Comparison of ENCODE assay signal across 8 mouse cellular contexts in genomic region chr11:20632619-20632965, GRCm38 (mm10).
A peak's percentile ranks its signal among the peaks of the same experiment; 100 is the strongest.
DNase-seq lines count a peak whose midpoint lies in the region; ATAC-seq and TF ChIP-seq lines count a peak whose summit lies in the region.

No protein-coding gene starts in this region.

- DNase-seq in CH12.LX (ENCODE audit: extremely low read depth), result peak; percentile 78
- peak; percentile 42 for DNase-seq in adrenal gland, adult 8-10 months
- DNase-seq in forebrain, embryonic 10.5 days (ENCODE audit: extremely low spot score, low spot score), result peak; percentile 43
- DNase-seq in hindbrain, embryonic 11.5 days (ENCODE audit: low spot score), result peak; percentile 66
- peak; percentile 43 for DNase-seq in limb, embryonic 14.5 days (ENCODE audit: low spot score)
- DNase-seq in thymus, postnatal 36 days, result peak; percentile 61 to 70
- no peak for DNase-seq in right cerebral cortex, postnatal 4 days

- H3K9me3 ChIP-seq in CH12.LX (replicated peaks; ENCODE audit: low read length), result no peaks in the 10 kb centered on the region
- H3K9me3 ChIP-seq in forebrain, embryonic 10.5 days, result no peaks in the 10 kb centered on the region
- no peaks in the 10 kb centered on the region for H3K9me3 ChIP-seq in hindbrain, embryonic 11.5 days (ENCODE audit: control insufficient read depth, low read length)
- H3K9me3 ChIP-seq in limb, embryonic 14.5 days (ENCODE audit: control insufficient read depth, low read length), result no peaks in the 10 kb centered on the region
- no peaks in the 10 kb centered on the region for H3K9me3 ChIP-seq in midbrain, embryonic 13.5 days

- dilution Hi-C loops in CH12.LX (cut with MboI; ENCODE audit: extremely low pct_ligation_motif_present, extremely low pct_unique_long_range_greater_than_20kb, low sequenced_read_pairs), result no loop called here

- H3K36me3 ChIP-seq in CH12.LX (replicated peaks in 1 of 2; ENCODE audit: control insufficient read depth in 1 of 2, insufficient read depth in 1 of 2, low read length in 1 of 2), result peaks cover 0 to 2% of the 10 kb centered on the region in 2 experiments
- no peaks in the 10 kb centered on the region for H3K36me3 ChIP-seq in forebrain, embryonic 10.5 days (replicated peaks)
- no peaks in the 10 kb centered on the region for H3K36me3 ChIP-seq in hindbrain, embryonic 11.5 days (ENCODE audit: control insufficient read depth, insufficient read depth, low read length)
- H3K36me3 ChIP-seq in limb, embryonic 14.5 days (ENCODE audit: control insufficient read depth, insufficient read depth, low read length), result no peaks in the 10 kb centered on the region
- no peaks in the 10 kb centered on the region for H3K36me3 ChIP-seq in midbrain, embryonic 13.5 days

- in situ Hi-C loops in CH12.LX (cut with MboI; ENCODE audit: low pct_ligation_motif_present, low pct_unique_long_range_greater_than_20kb, low sequenced_read_pairs), result no loop called here

- under 1% methylated on average over 13 of the region's 13 CpGs for WGBS in forebrain, embryonic 10.5 days
- WGBS in hindbrain, embryonic 11.5 days, result under 1% methylated on average over 13 of the region's 13 CpGs
- WGBS in limb, embryonic 14.5 days, result 1% methylated on average over 13 of the region's 13 CpGs
- WGBS in midbrain, embryonic 13.5 days, result under 1% methylated on average over 13 of the region's 13 CpGs

- H3K9ac ChIP-seq in CH12.LX (ENCODE audit: insufficient read depth, low read depth), result peak overlapping the region; percentile 57
- H3K9ac ChIP-seq in hindbrain, embryonic 11.5 days (ENCODE audit: low read depth, low read length), result peak overlapping the region; percentile 88
- peak overlapping the region; percentile 91 for H3K9ac ChIP-seq in limb, embryonic 14.5 days (ENCODE audit: low read depth, low read length, severe bottlenecking)
- H3K9ac ChIP-seq in midbrain, embryonic 13.5 days (replicated peaks), result peak overlapping the region; percentile 90

- no peak for TF ChIP-seq POLR2A in CH12.LX (IDR thresholded peaks at IDR 0.05; ENCODE audit: low read depth, low read length)
- no peak for TF ChIP-seq POLR2A in limb, embryonic 14.5 days (IDR thresholded peaks at IDR 0.05; ENCODE audit: borderline replicate concordance, extremely low read depth, insufficient read depth, insufficient read length)

- no peaks in the 10 kb centered on the region for H3K27me3 ChIP-seq in CH12.LX (replicated peaks)
- no peaks in the 10 kb centered on the region for H3K27me3 ChIP-seq in forebrain, embryonic 10.5 days (ENCODE audit: poor library complexity, severe bottlenecking)
- no peaks in the 10 kb centered on the region for H3K27me3 ChIP-seq in hindbrain, embryonic 11.5 days (ENCODE audit: control insufficient read depth, insufficient read depth, low read length)
- no peaks in the 10 kb centered on the region for H3K27me3 ChIP-seq in limb, embryonic 14.5 days (ENCODE audit: control insufficient read depth, insufficient read depth, low read length)
- H3K27me3 ChIP-seq in midbrain, embryonic 13.5 days, result no peaks in the 10 kb centered on the region

- TF ChIP-seq RAD21 in CH12.LX (IDR thresholded peaks at IDR 0.05; ENCODE audit: low read depth, low read length), result no peak

- no peak for ATAC-seq in hindbrain, embryonic 11.5 days (ENCODE audit: low FRiP score)
- no peak for ATAC-seq in limb, embryonic 14.5 days (ENCODE audit: low FRiP score, low read depth)
- no peak for ATAC-seq in midbrain, embryonic 13.5 days

- no peak for TF ChIP-seq CTCF in CH12.LX (conservative IDR thresholded peaks at IDR 0.05 in 1 of 2, IDR thresholded peaks at IDR 0.05 in 1 of 2; ENCODE audit: low read depth in 2 of 2, low read length in 2 of 2)

- peak overlapping the region; percentile 91 for H3K4me2 ChIP-seq in CH12.LX (ENCODE audit: insufficient read depth, low read depth, poor library complexity, severe bottlenecking)
- H3K4me2 ChIP-seq in hindbrain, embryonic 11.5 days (replicated peaks; ENCODE audit: low read depth, low read length), result peak overlapping the region; percentile 64
- H3K4me2 ChIP-seq in limb, embryonic 14.5 days (replicated peaks; ENCODE audit: low read depth, low read length, severe bottlenecking), result peak overlapping the region; percentile 80
- peak overlapping the region; percentile 75 for H3K4me2 ChIP-seq in midbrain, embryonic 13.5 days (replicated peaks)

- H3K4me1 ChIP-seq in CH12.LX (ENCODE audit: control insufficient read depth in 1 of 2, insufficient read depth in 2 of 2), result peaks cover 7 to 39% of the 10 kb centered on the region in 2 experiments
- H3K4me1 ChIP-seq in forebrain, embryonic 10.5 days, result peaks cover 51% of the 10 kb centered on the region
- peaks cover 5% of the 10 kb centered on the region; the same call in 1 of the 2 replicates for H3K4me1 ChIP-seq in hindbrain, embryonic 11.5 days (replicated peaks; ENCODE audit: control insufficient read depth, insufficient read depth, low read length)
- H3K4me1 ChIP-seq in limb, embryonic 14.5 days (ENCODE audit: control insufficient read depth, insufficient read depth, low read length), result peaks cover 23% of the 10 kb centered on the region
- peaks cover 38% of the 10 kb centered on the region for H3K4me1 ChIP-seq in midbrain, embryonic 13.5 days (replicated peaks)

- peaks cover 18% of the 10 kb centered on the region for H3K79me2 ChIP-seq in CH12.LX (replicated peaks; ENCODE audit: control insufficient read depth, extremely low read depth, insufficient read depth, poor library complexity, severe bottlenecking)

- peak overlapping the region; percentile 57 to 81 (median 70) for H3K4me3 ChIP-seq in CH12.LX (replicated peaks in 1 of 3; ENCODE audit: low read depth in 2 of 3, low read length in 2 of 3, poor library complexity in 1 of 3)
- peak overlapping the region; percentile 91 for H3K4me3 ChIP-seq in forebrain, embryonic 10.5 days
- peak overlapping the region; percentile 83 for H3K4me3 ChIP-seq in hindbrain, embryonic 11.5 days (ENCODE audit: low read depth, low read length)
- H3K4me3 ChIP-seq in limb, embryonic 14.5 days (replicated peaks; ENCODE audit: low read length), result peak overlapping the region; percentile 85
- H3K4me3 ChIP-seq in midbrain, embryonic 13.5 days (replicated peaks), result peak overlapping the region; percentile 82

- no peak overlapping the region for H3K27ac ChIP-seq in CH12.LX (ENCODE audit: insufficient read depth, low read depth)
- H3K27ac ChIP-seq in forebrain, embryonic 10.5 days, result peak overlapping the region; percentile 98
- H3K27ac ChIP-seq in hindbrain, embryonic 11.5 days (ENCODE audit: low read depth, low read length), result peak overlapping the region; percentile 96; the same call in 1 of the 2 replicates
- peak overlapping the region; percentile 97 for H3K27ac ChIP-seq in limb, embryonic 14.5 days (replicated peaks; ENCODE audit: low read depth, low read length)
- peak overlapping the region; percentile 93 for H3K27ac ChIP-seq in midbrain, embryonic 13.5 days

- TF ChIP-seq EP300 in CH12.LX (IDR thresholded peaks at IDR 0.05; ENCODE audit: low read length), result peak; percentile 29; the same call in 1 of the 2 replicates

TF ChIP-seq in CH12.LX, 34 proteins besides CTCF, POLR2A, EP300 and RAD21 (continues in another document):
- no peak for TF ChIP-seq ZNF384 (IDR thresholded peaks at IDR 0.05; ENCODE audit: low read depth, low read length)
- TF ChIP-seq MEF2A (IDR thresholded peaks at IDR 0.05; ENCODE audit: borderline replicate concordance, low read depth, low read length), result no peak
- TF ChIP-seq JUN (IDR thresholded peaks at IDR 0.05; ENCODE audit: insufficient read depth, low read depth, low read length), result no peak
- no peak for TF ChIP-seq MYC (IDR thresholded peaks at IDR 0.05; ENCODE audit: low read depth, low read length)
- TF ChIP-seq KAT2A (IDR thresholded peaks at IDR 0.05; ENCODE audit: insufficient replicate concordance, low read length), result no peak
- no peak for TF ChIP-seq USF1 (IDR thresholded peaks at IDR 0.05; ENCODE audit: low read depth, low read length)
- no peak for TF ChIP-seq JUND (conservative IDR thresholded peaks at IDR 0.05; ENCODE audit: low read depth, low read length)
- no peak; the same call in 1 of the 2 replicates for TF ChIP-seq ETS1 (conservative IDR thresholded peaks at IDR 0.05; ENCODE audit: low read depth, low read length)
- TF ChIP-seq RCOR1 (conservative IDR thresholded peaks at IDR 0.05; ENCODE audit: low read depth, low read length), result no peak
- no peak for TF ChIP-seq ZKSCAN1 (IDR thresholded peaks at IDR 0.05; ENCODE audit: borderline replicate concordance, low read depth, low read length)
- no peak for TF ChIP-seq MAFK (IDR thresholded peaks at IDR 0.05; ENCODE audit: insufficient replicate concordance, low read length)
- no peak for TF ChIP-seq BHLHE40 (IDR thresholded peaks at IDR 0.05; ENCODE audit: low read depth, low read length)
- no peak for TF ChIP-seq USF2 (conservative IDR thresholded peaks at IDR 0.05; ENCODE audit: low read depth, low read length)
- TF ChIP-seq ZC3H11A (IDR thresholded peaks at IDR 0.05; ENCODE audit: low read depth, low read length), result no peak
- peak; percentile 76; the same call in 1 of the 2 replicates for TF ChIP-seq MAZ (IDR thresholded peaks at IDR 0.05; ENCODE audit: low read depth, low read length)
- no peak for TF ChIP-seq PAX5 (IDR thresholded peaks at IDR 0.05; ENCODE audit: low read length)
- 0 out of 2 replicates have a peak, but pooled peaks have one; percentile 22 for TF ChIP-seq CHD1 (IDR thresholded peaks at IDR 0.05; ENCODE audit: low read depth, low read length)
- no peak for TF ChIP-seq NRF1 (IDR thresholded peaks at IDR 0.05; ENCODE audit: low read depth, low read length)
- no peak for TF ChIP-seq GABPA (IDR thresholded peaks at IDR 0.05; ENCODE audit: insufficient replicate concordance, low read depth, low read length)
- TF ChIP-seq POLR2AphosphoS2 (IDR thresholded peaks at IDR 0.05; ENCODE audit: low read depth, low read length), result no peak
- TF ChIP-seq E2F4 (IDR thresholded peaks at IDR 0.05; ENCODE audit: insufficient replicate concordance, low read depth, low read length), result no peak
- peak; percentile 41; the same call in 1 of the 2 replicates for TF ChIP-seq TCF12 (IDR thresholded peaks at IDR 0.05; ENCODE audit: low read depth, low read length)
- TF ChIP-seq TBP (conservative IDR thresholded peaks at IDR 0.05; ENCODE audit: low read depth, low read length), result peak; percentile 29; the same call in 1 of the 2 replicates
- no peak for TF ChIP-seq NELFE (IDR thresholded peaks at IDR 0.05; ENCODE audit: low read depth, low read length)
- no peak for TF ChIP-seq HCFC1 (IDR thresholded peaks at IDR 0.05; ENCODE audit: low read depth, low read length)
- TF ChIP-seq MAX (IDR thresholded peaks at IDR 0.05; ENCODE audit: low read length), result peak; percentile 60; the same call in 1 of the 2 replicates
- TF ChIP-seq ELF1 (IDR thresholded peaks at IDR 0.05; ENCODE audit: low read depth, low read length), result no peak
- peak; percentile 88 for TF ChIP-seq SIN3A (IDR thresholded peaks at IDR 0.05; ENCODE audit: low read length)
- no peak for TF ChIP-seq CHD2 (IDR thresholded peaks at IDR 0.05; ENCODE audit: low read length)
- TF ChIP-seq ZMIZ1 (IDR thresholded peaks at IDR 0.05; ENCODE audit: low read depth, low read length), result no peak
